Mouse (Mus musculus): ENCODE results near the gene H2al1e. TPM values are rescaled to one million over a fixed set of nuclear protein-coding genes. Genes with fewer than 3 reads are reported as not detected.

H2al1e gene
- total RNA-seq, 2 experiments from 2014 or later, result not detected

Other genes with a start within 250 kb of the H2al1e start
- gene H2al1a, start 12.7 kb upstream of the H2al1e start, total RNA-seq (2021), result not detected
- gene H2al1b, start 9.5 kb upstream of the H2al1e start, total RNA-seq (2021), result not detected
- gene H2al1c, start 6.3 kb upstream of the H2al1e start, total RNA-seq (2021), result not detected
- gene H2al1d, start 3.1 kb upstream of the H2al1e start, total RNA-seq (2021), result not detected
- not detected for gene H2al1f, start 3.2 kb downstream of the H2al1e start, total RNA-seq (2021)
- not detected for gene H2al1g, start 6.3 kb downstream of the H2al1e start, total RNA-seq (2021)
- gene H2al1h, start 9.6 kb downstream of the H2al1e start, total RNA-seq (2021), result not detected
- gene H2al1i, start 12.7 kb downstream of the H2al1e start, total RNA-seq (2021), result not detected
- gene H2al1j, start 15.9 kb downstream of the H2al1e start, total RNA-seq (2021), result not detected

All from left cerebral cortex, adult 18-20 months (tissue).